Mouse (Mus musculus): ENCODE measurements around the gene Wdr62.

- TF ChIP-seq EP300 (IDR thresholded peaks at IDR 0.05; ENCODE audit: low read depth) (no peak), CTCF (IDR thresholded peaks at IDR 0.05; ENCODE audit: low read depth) (no peak)
Observed at GRCm38 (mm10) chr7:30202895-30203690, 77.1 kb downstream of the Wdr62 start.
